Mouse (Mus musculus) liver, embryonic 11.5 days (tissue): ENCODE results near the gene Riok2. TPM values are rescaled to one million over a fixed set of nuclear protein-coding genes. Genes with fewer than 3 reads are reported as not detected.

Experiments
- ATAC-seq: fragments of 200-750 bp; cut with Nextera tagmentation; replicated peaks from 2 replicates; pipeline ENCODE4 v1.8.0; 2017; ENCODE audit warnings: moderate number of reproducible peaks, mild to moderate bottlenecking, moderate TSS enrichment, moderate library complexity; ENCODE audit not compliant: low FRiP score
- DNase-seq: peaks from one replicate; pipeline ENCODE4 v3.0.0-alpha.2; 2017; ENCODE audit warnings: low spot score
- H3K27ac ChIP-seq: fragments of 300-500 bp; sonication (generic); 2 replicates; pipeline ENCODE4 v1.5.1; 2014; ENCODE audit warnings: mild to moderate bottlenecking, low read depth, low read length, control low read depth
- H3K27me3 ChIP-seq: fragments of 300-500 bp; sonication (generic); replicated peaks from 2 replicates; pipeline ENCODE4 v1.6.1; 2014; ENCODE audit warnings: low read length, mixed read lengths; ENCODE audit not compliant: control insufficient read depth, insufficient read depth
- H3K36me3 ChIP-seq: fragments of 300-500 bp; sonication (generic); 2 replicates; pipeline ENCODE4 v1.6.1; 2014; ENCODE audit warnings: mild to moderate bottlenecking, low read length, moderate library complexity, mixed read lengths; ENCODE audit not compliant: control insufficient read depth, insufficient read depth
- H3K4me1 ChIP-seq: fragments of 300-500 bp; sonication (generic); replicated peaks from 2 replicates; pipeline ENCODE4 v1.6.1; 2014; ENCODE audit warnings: low read length, mixed read lengths; ENCODE audit not compliant: control insufficient read depth, insufficient read depth
- H3K4me2 ChIP-seq: fragments of 300-500 bp; sonication (generic); 2 replicates; pipeline ENCODE4 v1.6.1; 2014; ENCODE audit warnings: mild to moderate bottlenecking, control low read depth, moderate library complexity
- H3K4me3 ChIP-seq: fragments of 300-500 bp; sonication (generic); 2 replicates; pipeline ENCODE4 v1.5.1; 2014; ENCODE audit warnings: low read depth, low read length, control low read depth
- H3K9ac ChIP-seq: fragments of 300-500 bp; sonication (generic); 2 replicates; pipeline ENCODE4 v1.6.1; 2014; ENCODE audit warnings: low read depth, low read length, control low read depth
- H3K9me3 ChIP-seq: fragments of 300-500 bp; sonication (generic); 2 replicates; pipeline ENCODE4 v1.6.1; 2016; ENCODE audit warnings: low read length, inconsistent platforms, mixed read lengths; ENCODE audit not compliant: control insufficient read depth
- WGBS: fragments of 180-500 bp; shearing (Covaris S2); extraction: QIAGEN DNeasy Blood & Tissue Kit; methylation state at CpG from one replicate; pipeline ENCODE4 v1.1.7; 2014; 5-methylcytosine and 5-hydroxymethylcytosine counted together
- polyA plus RNA-seq: library from polyadenylated mRNA; unstranded; fragments of >200 nt; fragmentation: Nextera tagmentation; extraction: Ambion mirVana; gene quantifications from 2 replicates; pipeline ENCODE4 v1.2.1, GENCODE M21; 2014

Gene Riok2
- polyA plus RNA-seq, 1 experiment from 2014 or later = 29.6 TPM

DNA sequence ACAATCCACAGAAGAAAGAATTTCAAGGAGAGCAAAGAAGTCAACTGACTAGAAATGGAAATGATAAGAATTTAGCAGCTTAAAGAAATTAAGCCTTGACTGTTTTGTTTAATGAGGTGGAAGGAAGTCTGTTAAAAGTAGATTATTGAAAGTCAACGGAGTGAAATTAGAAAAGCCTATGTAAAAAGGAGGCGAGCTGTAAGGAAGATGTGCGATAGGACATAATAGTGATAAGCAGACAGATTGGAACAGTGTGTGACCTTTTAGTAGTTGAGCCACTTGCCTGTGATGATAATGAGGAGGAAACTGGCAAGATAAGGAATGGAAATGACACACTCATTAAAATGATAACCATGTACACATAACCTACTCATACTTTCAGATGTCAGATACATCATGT lies 10.4 kb downstream of the Riok2 start:
- WGBS = 85% methylated on average over 3 of the region's 3 CpGs

DNA sequence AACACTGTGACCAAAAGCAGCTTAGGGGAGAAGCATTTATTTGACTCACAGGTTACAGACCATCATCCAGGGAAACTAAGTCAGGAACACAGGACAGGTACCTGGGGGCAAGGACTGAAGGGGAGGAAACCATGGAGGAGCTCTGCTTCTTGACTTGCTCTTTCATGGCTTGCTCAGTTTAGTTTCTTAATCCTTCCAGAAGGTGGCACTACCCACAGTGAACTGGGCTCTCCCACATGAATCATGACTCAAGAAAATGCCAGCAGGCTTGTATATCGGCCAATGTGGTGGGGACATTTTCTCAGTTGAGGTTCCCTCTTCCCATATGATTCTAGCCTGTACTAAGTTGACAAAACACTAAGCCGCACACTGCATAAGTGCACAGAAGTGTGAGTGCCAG lies 12.0 kb downstream of the Riok2 start:
- Histone ChIP-seq H3K36me3 (peaks cover 32% of the 10 kb centered on the region), H3K27me3 (no peaks in the 10 kb centered on the region), H3K9me3 (no peaks in the 10 kb centered on the region), H3K4me1 (no peaks in the 10 kb centered on the region), H3K4me3 (no peak overlapping the region), H3K4me2 (no peak overlapping the region), H3K27ac (no peak overlapping the region), H3K9ac (no peak overlapping the region)
- ATAC-seq = no peak
- no peak for DNase-seq
- 88% methylated on average over 2 of the region's 2 CpGs for WGBS

More for the DNA sequence above, 10.4 kb downstream of the Riok2 start:
- Histone ChIP-seq H3K9me3 (no peaks in the 10 kb centered on the region), H3K4me3 (no peak overlapping the region), H3K9ac (no peak overlapping the region), H3K4me2 (no peak overlapping the region), H3K36me3 (peaks cover 32% of the 10 kb centered on the region), H3K27ac (no peak overlapping the region), H3K27me3 (no peaks in the 10 kb centered on the region), H3K4me1 (no peaks in the 10 kb centered on the region)
- DNase-seq (no peak), ATAC-seq (no peak)

DNA sequence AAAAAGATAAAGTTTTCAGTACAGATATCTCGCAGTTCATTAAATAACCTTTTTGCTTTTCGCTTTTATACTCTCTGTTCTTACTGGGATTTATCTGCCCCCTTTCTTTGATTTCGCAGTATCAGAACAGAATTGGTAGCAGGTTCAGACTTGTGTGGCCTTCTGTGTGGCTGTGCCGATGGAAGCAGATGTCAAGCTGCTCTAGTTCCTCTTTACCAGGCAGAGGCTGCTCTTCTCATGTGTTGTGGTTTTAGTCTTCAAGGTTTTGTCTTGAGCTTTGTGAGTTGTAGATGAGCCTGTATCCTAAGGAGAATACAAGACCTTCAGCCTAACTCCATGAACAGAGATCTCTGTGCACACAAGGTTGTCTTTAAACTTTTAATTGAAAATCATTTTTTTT lies 17.7 kb downstream of the Riok2 start:
- no peaks in the 10 kb centered on the region for H3K27me3 ChIP-seq
- H3K9me3 ChIP-seq = no peaks in the 10 kb centered on the region
- WGBS = 82% methylated on average over 4 of the region's 4 CpGs
- H3K9ac ChIP-seq = no peak overlapping the region
- no peak overlapping the region for H3K27ac ChIP-seq
- no peak overlapping the region for H3K4me2 ChIP-seq
- no peaks in the 10 kb centered on the region for H3K4me1 ChIP-seq
- DNase-seq (no peak), ATAC-seq (no peak)
- H3K4me3 ChIP-seq = no peak overlapping the region
- peaks cover 16% of the 10 kb centered on the region for H3K36me3 ChIP-seq

DNA sequence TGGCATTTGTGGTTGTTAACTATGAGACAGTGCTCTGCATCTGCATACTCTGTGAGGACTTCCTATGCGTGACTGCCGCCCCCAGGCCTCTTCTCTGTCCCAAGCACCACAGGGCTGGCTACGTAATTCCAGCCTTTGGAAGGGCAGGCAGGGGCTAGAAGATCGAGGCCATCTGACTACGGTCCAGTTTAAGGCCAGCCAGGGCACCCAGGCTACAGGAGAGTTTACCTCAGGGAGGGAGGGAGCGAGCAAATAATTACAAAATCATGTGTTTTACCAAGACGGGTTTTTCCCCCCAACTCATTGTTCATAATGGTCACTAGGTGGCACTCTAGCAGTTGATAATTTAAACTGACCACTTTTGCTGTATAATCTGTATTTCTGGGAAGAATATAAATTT lies 18.8 kb downstream of the Riok2 start:
- WGBS = 70% methylated on average over 7 of the region's 7 CpGs
- Histone ChIP-seq H3K4me1 (no peaks in the 10 kb centered on the region), H3K9me3 (no peaks in the 10 kb centered on the region), H3K4me3 (no peak overlapping the region), H3K9ac (no peak overlapping the region), H3K27me3 (no peaks in the 10 kb centered on the region), H3K4me2 (no peak overlapping the region), H3K36me3 (peaks cover 10% of the 10 kb centered on the region; the same call in 1 of the 2 replicates), H3K27ac (no peak overlapping the region)
- ATAC-seq (no peak; the same call in 1 of the 2 replicates), DNase-seq (no peak)

DNA sequence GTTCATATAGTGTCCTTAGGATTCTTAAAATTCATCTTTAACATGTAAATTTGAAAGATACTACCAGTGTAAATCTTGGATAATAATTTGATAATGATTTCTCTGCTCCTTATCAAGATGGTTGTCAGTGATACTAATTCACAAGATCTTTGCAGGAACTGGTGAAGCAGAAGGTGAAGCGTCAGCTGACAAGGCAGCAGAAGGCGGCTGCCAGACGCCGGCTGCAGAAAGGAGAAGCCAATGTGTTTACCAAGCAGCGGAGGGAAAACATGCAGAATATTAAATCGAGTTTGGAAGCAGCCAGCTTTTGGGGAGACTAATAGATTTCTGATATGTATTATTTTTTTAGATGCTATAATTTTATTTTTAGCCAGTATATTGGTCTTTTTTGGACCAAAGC lies 19.2 kb downstream of the Riok2 start:
- H3K36me3 ChIP-seq = peaks cover 10% of the 10 kb centered on the region; the same call in 1 of the 2 replicates
- no peaks in the 10 kb centered on the region for H3K9me3 ChIP-seq
- ATAC-seq (no peak), DNase-seq (no peak)
- H3K4me1 ChIP-seq = no peaks in the 10 kb centered on the region
- no peak overlapping the region for H3K4me3 ChIP-seq
- WGBS = 91% methylated on average over 6 of the region's 6 CpGs
- no peaks in the 10 kb centered on the region for H3K27me3 ChIP-seq
- H3K9ac ChIP-seq = no peak overlapping the region
- H3K4me2 ChIP-seq = no peak overlapping the region
- H3K27ac ChIP-seq = no peak overlapping the region

DNA sequence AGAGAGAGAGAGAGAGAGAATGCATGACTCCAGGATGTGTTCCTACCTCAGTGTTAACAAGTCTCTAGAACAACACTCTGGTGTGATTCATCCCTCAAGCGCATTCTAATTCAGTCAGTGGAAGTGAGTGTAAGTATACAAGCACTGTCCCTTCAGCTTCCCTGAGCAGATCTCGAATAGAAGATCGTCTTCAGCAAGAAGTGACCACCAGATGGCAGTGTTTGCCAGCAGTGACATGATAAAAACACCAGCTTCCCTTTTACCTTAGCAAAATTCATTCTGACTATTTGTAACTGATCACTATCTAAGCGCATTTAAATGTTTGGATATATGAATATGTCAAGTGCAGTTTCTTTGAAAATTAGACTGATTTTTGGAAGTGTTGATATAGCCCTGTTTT lies 20.2 kb downstream of the Riok2 start:
- no peak overlapping the region for H3K27ac ChIP-seq
- no peaks in the 10 kb centered on the region for H3K9me3 ChIP-seq
- DNase-seq = no peak
- no peaks in the 10 kb centered on the region for H3K27me3 ChIP-seq
- H3K4me3 ChIP-seq = no peak overlapping the region
- ATAC-seq = no peak
- H3K9ac ChIP-seq = no peak overlapping the region
- peaks cover 10% of the 10 kb centered on the region; the same call in 1 of the 2 replicates for H3K36me3 ChIP-seq
- H3K4me1 ChIP-seq = no peaks in the 10 kb centered on the region
- H3K4me2 ChIP-seq = no peak overlapping the region
- WGBS = 38% methylated on average over 4 of the region's 4 CpGs

DNA sequence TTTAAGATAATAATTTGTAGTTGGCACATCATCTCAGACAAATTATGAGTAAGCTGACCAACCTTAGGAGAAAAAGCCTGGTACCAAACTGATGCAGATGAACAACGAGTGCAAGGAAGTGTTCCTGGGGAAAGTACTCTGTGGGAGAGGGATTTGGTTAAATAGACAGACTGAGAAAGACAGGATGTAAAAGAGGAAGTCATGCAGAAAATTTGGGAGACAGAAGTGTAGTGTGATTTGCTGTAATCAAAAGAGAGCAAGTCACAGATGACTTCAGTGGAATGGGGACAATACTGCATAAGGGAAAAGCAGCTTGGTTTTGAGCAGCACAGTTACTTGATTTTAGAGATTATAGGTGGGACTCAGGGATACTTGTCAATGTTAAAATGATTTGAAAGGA lies 22.8 kb downstream of the Riok2 start:
- H3K9me3 ChIP-seq = no peaks in the 10 kb centered on the region
- no peaks in the 10 kb centered on the region for H3K27me3 ChIP-seq
- DNase-seq (no peak), ATAC-seq (no peak)
- 53% methylated on average over 1 of the region's 1 CpGs for WGBS
- H3K9ac ChIP-seq = no peak overlapping the region
- no peak overlapping the region for H3K4me2 ChIP-seq
- peaks cover 3% of the 10 kb centered on the region; the same call in 1 of the 2 replicates for H3K36me3 ChIP-seq
- no peak overlapping the region for H3K4me3 ChIP-seq
- no peaks in the 10 kb centered on the region for H3K4me1 ChIP-seq
- H3K27ac ChIP-seq = no peak overlapping the region

DNA sequence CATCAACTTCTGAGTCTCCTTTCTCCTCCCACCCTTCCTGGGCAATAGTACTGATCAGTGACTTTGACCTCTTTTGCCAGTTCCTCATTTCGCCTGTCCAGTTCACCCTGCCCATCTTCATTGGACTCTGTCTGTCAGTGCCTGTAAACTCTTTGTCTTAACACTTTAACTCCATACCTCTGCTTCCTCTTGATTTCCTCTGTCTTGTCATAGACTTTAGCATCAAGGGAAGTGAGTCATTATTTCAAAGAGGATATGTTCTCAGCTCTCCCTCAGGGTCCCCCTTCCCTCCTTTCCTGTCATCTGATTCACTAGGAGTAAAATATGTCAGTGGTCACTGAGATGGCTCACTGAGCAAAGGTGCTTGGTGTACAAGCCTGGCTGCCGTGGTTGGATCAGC lies 24.6 kb downstream of the Riok2 start:
- Histone ChIP-seq H3K9ac (no peak overlapping the region), H3K4me1 (no peaks in the 10 kb centered on the region), H3K27me3 (no peaks in the 10 kb centered on the region), H3K27ac (no peak overlapping the region), H3K9me3 (no peaks in the 10 kb centered on the region), H3K36me3 (0 out of 2 replicates have a peak, but pooled peaks cover 2% of the 10 kb centered on the region), H3K4me3 (no peak overlapping the region), H3K4me2 (no peak overlapping the region)
- DNase-seq = no peak
- 42% methylated on average over 2 of the region's 2 CpGs for WGBS
- no peak for ATAC-seq

DNA sequence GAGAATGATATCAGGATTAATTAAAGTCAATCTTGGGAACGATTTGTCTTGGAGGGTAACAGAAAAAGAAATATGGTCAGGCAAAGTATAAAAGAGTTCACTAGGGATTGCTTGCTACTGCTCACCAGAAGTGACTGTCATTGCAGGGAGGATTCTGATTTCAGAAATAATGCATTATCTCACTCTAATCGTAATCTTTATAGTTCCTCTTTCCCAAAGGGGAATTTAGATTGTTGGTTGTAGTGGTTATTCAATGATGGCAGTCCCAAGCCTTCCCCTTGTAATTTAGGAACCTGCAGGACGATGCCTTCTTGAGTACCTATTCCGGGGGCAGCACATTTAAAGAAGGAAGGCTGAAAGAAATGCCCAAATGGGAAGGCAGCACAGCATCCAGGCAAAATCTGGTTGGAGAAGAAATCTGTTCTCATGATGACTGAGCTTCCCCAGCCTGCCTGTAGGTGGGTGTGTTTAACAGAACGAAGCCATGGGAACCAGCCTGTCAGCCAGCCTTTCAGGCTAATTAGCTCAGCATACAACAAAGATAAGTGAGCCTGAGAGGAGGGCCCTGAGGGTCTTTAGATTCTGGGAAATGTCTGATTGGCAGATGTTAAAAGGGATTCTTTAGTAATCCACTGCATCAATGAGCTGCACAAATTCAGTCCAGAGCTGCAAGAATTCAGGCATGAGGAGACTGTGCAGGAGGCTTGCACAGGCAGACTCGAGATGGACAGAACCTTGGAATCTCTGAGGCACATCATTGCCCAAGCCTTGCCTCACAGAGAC lies 28.3 kb downstream of the Riok2 start, which contains the start of gene Lix1:
TSS of gene Lix1 (plus strand) at position 451 of the 783 bp plus-strand sequence.
- Histone ChIP-seq H3K4me3 (no peak within 1 kb of the TSS), H3K4me2 (no peak within 1 kb of the TSS), H3K36me3 (no peaks in the 10 kb centered on the region), H3K9me3 (no peaks in the 10 kb centered on the region), H3K27me3 (no peaks in the 10 kb centered on the region), H3K9ac (no peak within 1 kb of the TSS), H3K4me1 (no peaks in the 10 kb centered on the region), H3K27ac (no peak within 1 kb of the TSS)
- DNase-seq (no peak), ATAC-seq (peak; percentile 60; the same call in 1 of the 2 replicates)
- WGBS = 38% methylated on average over 6 of the region's 6 CpGs
